Mouse (Mus musculus): Measurements from ENCODE around the gene Gfi1b. TPM values are rescaled to one million over a fixed set of nuclear protein-coding genes. Genes with fewer than 3 reads are reported as not detected.
A peak's percentile ranks its signal among the peaks of the same experiment; 100 is the strongest.

Gene Gfi1b
- polyA plus RNA-seq (2012; ENCODE audit: insufficient read depth, insufficient read length, missing spikeins): not detected in 2 replicates

- H3K4me1 ChIP-seq (ENCODE audit: control insufficient read depth, insufficient read depth, insufficient read length, low read length): no peaks in the 10 kb centered on the region
- H3K4me3 ChIP-seq (ENCODE audit: insufficient read depth, low read depth, low read length): no peak within 1 kb of the TSS
Measured at GRCm38 (mm10) chr2:28621664-28622171, at the start of gene Gfi1b. Gfi1b (minus strand) TSS chr2:28621982.

GRCm38 (mm10) chr2:28671438-28671837 lies 49.7 kb upstream of the Gfi1b start:
- no peaks in the 10 kb centered on the region for H3K4me1 ChIP-seq (ENCODE audit: control insufficient read depth, insufficient read depth, insufficient read length, low read length)
- H3K27ac ChIP-seq (replicated peaks; ENCODE audit: low read depth, low read length): no peak overlapping the region
- H3K4me3 ChIP-seq (ENCODE audit: insufficient read depth, low read depth, low read length): no peak overlapping the region

More at GRCm38 (mm10) chr2:28621664-28622171, at the start of gene Gfi1b:
- H3K27ac ChIP-seq (replicated peaks; ENCODE audit: low read depth, low read length): no peak within 1 kb of the TSS

GRCm38 (mm10) chr2:28665818-28666217 lies 44.0 kb upstream of the Gfi1b start:
- H3K27ac ChIP-seq (replicated peaks; ENCODE audit: low read depth, low read length): no peak overlapping the region
- no peaks in the 10 kb centered on the region for H3K4me1 ChIP-seq (ENCODE audit: control insufficient read depth, insufficient read depth, insufficient read length, low read length)
- H3K4me3 ChIP-seq (ENCODE audit: insufficient read depth, low read depth, low read length): no peak overlapping the region

GRCm38 (mm10) chr2:28662891-28663290 lies 41.1 kb upstream of the Gfi1b start:
- Histone ChIP-seq H3K27ac (replicated peaks; ENCODE audit: low read depth, low read length) (no peak overlapping the region), H3K4me1 (ENCODE audit: control insufficient read depth, insufficient read depth, insufficient read length, low read length) (no peaks in the 10 kb centered on the region), H3K4me3 (ENCODE audit: insufficient read depth, low read depth, low read length) (no peak overlapping the region)

GRCm38 (mm10) chr2:28656216-28656615 lies 34.4 kb upstream of the Gfi1b start:
- Histone ChIP-seq H3K4me1 (ENCODE audit: control insufficient read depth, insufficient read depth, insufficient read length, low read length) (no peaks in the 10 kb centered on the region), H3K27ac (replicated peaks; ENCODE audit: low read depth, low read length) (no peak overlapping the region), H3K4me3 (ENCODE audit: insufficient read depth, low read depth, low read length) (no peak overlapping the region)

- Histone ChIP-seq H3K4me3 (ENCODE audit: insufficient read depth, low read depth, low read length) (no peak overlapping the region), H3K27ac (replicated peaks; ENCODE audit: low read depth, low read length) (no peak overlapping the region), H3K4me1 (ENCODE audit: control insufficient read depth, insufficient read depth, insufficient read length, low read length) (0 out of 2 replicates have a peak, but pooled peaks cover 5% of the 10 kb centered on the region)
Measured at GRCm38 (mm10) chr2:28654295-28654694, 32.5 kb upstream of the Gfi1b start.

- H3K4me3 ChIP-seq (ENCODE audit: insufficient read depth, low read depth, low read length): no peak overlapping the region
- H3K4me1 ChIP-seq (ENCODE audit: control insufficient read depth, insufficient read depth, insufficient read length, low read length): 0 out of 2 replicates have a peak, but pooled peaks cover 5% of the 10 kb centered on the region
- no peak overlapping the region for H3K27ac ChIP-seq (replicated peaks; ENCODE audit: low read depth, low read length)
Measured at GRCm38 (mm10) chr2:28653351-28653750, 31.6 kb upstream of the Gfi1b start.

GRCm38 (mm10) chr2:28650526-28650925 lies 28.7 kb upstream of the Gfi1b start:
- Histone ChIP-seq H3K27ac (replicated peaks; ENCODE audit: low read depth, low read length) (peak overlapping the region; percentile 56), H3K4me1 (ENCODE audit: control insufficient read depth, insufficient read depth, insufficient read length, low read length) (0 out of 2 replicates have a peak, but pooled peaks cover 5% of the 10 kb centered on the region), H3K4me3 (ENCODE audit: insufficient read depth, low read depth, low read length) (no peak overlapping the region)

GRCm38 (mm10) chr2:28643081-28643480 lies 21.3 kb upstream of the Gfi1b start:
- Histone ChIP-seq H3K4me3 (ENCODE audit: insufficient read depth, low read depth, low read length) (no peak overlapping the region), H3K4me1 (ENCODE audit: control insufficient read depth, insufficient read depth, insufficient read length, low read length) (no peaks in the 10 kb centered on the region), H3K27ac (replicated peaks; ENCODE audit: low read depth, low read length) (no peak overlapping the region)

- H3K27ac ChIP-seq (replicated peaks; ENCODE audit: low read depth, low read length): no peak overlapping the region; the same call in 1 of the 2 replicates
- peak overlapping the region; percentile 61 for H3K4me3 ChIP-seq (ENCODE audit: insufficient read depth, low read depth, low read length)
Measured at GRCm38 (mm10) chr2:28641435-28641941, 19.7 kb upstream of the Gfi1b start.

GRCm38 (mm10) chr2:28640461-28641424 lies 19.0 kb upstream of the Gfi1b start, which contains the start of gene Tsc1:
Tsc1 (plus strand) TSS chr2:28641228.
- Histone ChIP-seq H3K27ac (replicated peaks; ENCODE audit: low read depth, low read length) (peak within 1 kb of the TSS; percentile 88), H3K4me1 (ENCODE audit: control insufficient read depth, insufficient read depth, insufficient read length, low read length) (no peaks in the 10 kb centered on the region), H3K4me3 (ENCODE audit: insufficient read depth, low read depth, low read length) (peak within 1 kb of the TSS; percentile 61)

More at GRCm38 (mm10) chr2:28641435-28641941, 19.7 kb upstream of the Gfi1b start:
- no peaks in the 10 kb centered on the region for H3K4me1 ChIP-seq (ENCODE audit: control insufficient read depth, insufficient read depth, insufficient read length, low read length)

- Histone ChIP-seq H3K27ac (replicated peaks; ENCODE audit: low read depth, low read length) (no peak overlapping the region), H3K4me3 (ENCODE audit: insufficient read depth, low read depth, low read length) (no peak overlapping the region)
Measured at GRCm38 (mm10) chr2:28639794-28640193, 18.0 kb upstream of the Gfi1b start.

GRCm38 (mm10) chr2:28638886-28639285 lies 17.1 kb upstream of the Gfi1b start:
- no peak overlapping the region for H3K27ac ChIP-seq (replicated peaks; ENCODE audit: low read depth, low read length)
- H3K4me3 ChIP-seq (ENCODE audit: insufficient read depth, low read depth, low read length): no peak overlapping the region
- no peaks in the 10 kb centered on the region for H3K4me1 ChIP-seq (ENCODE audit: control insufficient read depth, insufficient read depth, insufficient read length, low read length)

More at GRCm38 (mm10) chr2:28639794-28640193, 18.0 kb upstream of the Gfi1b start:
- H3K4me1 ChIP-seq (ENCODE audit: control insufficient read depth, insufficient read depth, insufficient read length, low read length): no peaks in the 10 kb centered on the region

GRCm38 (mm10) chr2:28638352-28638751 lies 16.6 kb upstream of the Gfi1b start:
- H3K4me3 ChIP-seq (ENCODE audit: insufficient read depth, low read depth, low read length): no peak overlapping the region
- no peaks in the 10 kb centered on the region for H3K4me1 ChIP-seq (ENCODE audit: control insufficient read depth, insufficient read depth, insufficient read length, low read length)
- no peak overlapping the region for H3K27ac ChIP-seq (replicated peaks; ENCODE audit: low read depth, low read length)

GRCm38 (mm10) chr2:28637106-28637845 lies 15.5 kb upstream of the Gfi1b start:
- H3K4me1 ChIP-seq (ENCODE audit: control insufficient read depth, insufficient read depth, insufficient read length, low read length): no peaks in the 10 kb centered on the region
- H3K27ac ChIP-seq (replicated peaks; ENCODE audit: low read depth, low read length): no peak overlapping the region
- H3K4me3 ChIP-seq (ENCODE audit: insufficient read depth, low read depth, low read length): no peak overlapping the region
